Mouse (Mus musculus) ovary, postnatal 14 days (tissue): Measurements from ENCODE around the gene Usp7.

Experiments
- DNase-seq: peaks from one replicate; pipeline ENCODE4 v3.0.0; 2022; ENCODE audit warnings: low spot score

The Usp7 gene

DNA sequence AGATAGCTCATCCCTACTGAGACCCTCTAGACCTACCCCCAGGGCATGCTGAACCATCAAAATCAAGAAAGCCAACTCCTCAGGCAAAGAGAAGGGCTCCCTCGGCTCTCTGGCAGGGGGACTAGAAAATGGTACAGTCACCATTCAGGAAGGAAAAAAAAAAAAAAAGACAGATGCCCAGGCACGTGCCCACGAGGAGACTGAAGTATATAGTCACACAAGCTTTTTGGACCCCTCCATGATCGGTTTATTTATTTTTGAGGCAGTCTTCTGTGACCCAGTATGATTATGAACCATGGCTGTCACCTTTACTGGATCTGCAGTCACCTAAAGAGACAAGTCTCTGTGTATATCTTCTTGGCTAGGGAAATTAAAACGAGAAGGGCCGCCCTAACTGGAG is 118.8 kb downstream of the Usp7 start:
- no peak for DNase-seq

DNA sequence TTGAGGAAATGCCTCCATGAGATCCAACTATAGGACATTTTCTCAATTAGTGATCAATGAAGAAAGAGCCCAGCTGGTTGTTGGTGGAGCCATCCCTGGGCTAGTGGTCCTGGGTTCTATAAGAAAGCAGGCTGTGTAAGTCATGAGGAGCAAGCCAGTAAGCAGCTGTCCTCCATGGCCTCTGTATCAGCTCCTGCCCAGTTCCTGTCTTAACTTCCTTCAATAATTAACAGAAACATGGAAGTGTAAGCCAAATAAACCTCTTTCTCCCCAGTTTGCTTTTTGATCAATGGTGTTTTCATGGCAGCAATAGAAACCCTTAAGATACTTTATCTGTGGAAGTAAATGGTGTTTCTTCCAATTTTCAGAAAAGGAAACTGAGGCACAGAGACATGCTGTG is 119.3 kb downstream of the Usp7 start:
- DNase-seq, result no peak

DNA sequence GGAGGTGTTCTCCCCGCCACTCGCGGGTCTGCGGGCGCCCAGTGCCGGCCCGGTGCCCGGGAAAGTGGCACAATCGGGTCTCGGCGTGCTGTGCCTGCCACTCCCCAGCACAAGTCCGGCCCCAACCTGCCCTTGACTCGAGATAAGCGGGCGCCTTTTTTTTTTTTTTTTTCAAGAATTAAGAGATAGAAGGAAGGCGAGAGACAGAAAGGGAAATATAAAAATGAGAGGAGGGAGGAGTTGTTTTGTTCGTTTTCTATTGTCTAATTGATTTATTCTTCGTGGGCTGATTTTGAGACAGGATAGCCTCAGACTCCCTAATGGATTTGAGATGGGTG is 119.8 kb downstream of the Usp7 start:
- DNase-seq, result no peak

DNA sequence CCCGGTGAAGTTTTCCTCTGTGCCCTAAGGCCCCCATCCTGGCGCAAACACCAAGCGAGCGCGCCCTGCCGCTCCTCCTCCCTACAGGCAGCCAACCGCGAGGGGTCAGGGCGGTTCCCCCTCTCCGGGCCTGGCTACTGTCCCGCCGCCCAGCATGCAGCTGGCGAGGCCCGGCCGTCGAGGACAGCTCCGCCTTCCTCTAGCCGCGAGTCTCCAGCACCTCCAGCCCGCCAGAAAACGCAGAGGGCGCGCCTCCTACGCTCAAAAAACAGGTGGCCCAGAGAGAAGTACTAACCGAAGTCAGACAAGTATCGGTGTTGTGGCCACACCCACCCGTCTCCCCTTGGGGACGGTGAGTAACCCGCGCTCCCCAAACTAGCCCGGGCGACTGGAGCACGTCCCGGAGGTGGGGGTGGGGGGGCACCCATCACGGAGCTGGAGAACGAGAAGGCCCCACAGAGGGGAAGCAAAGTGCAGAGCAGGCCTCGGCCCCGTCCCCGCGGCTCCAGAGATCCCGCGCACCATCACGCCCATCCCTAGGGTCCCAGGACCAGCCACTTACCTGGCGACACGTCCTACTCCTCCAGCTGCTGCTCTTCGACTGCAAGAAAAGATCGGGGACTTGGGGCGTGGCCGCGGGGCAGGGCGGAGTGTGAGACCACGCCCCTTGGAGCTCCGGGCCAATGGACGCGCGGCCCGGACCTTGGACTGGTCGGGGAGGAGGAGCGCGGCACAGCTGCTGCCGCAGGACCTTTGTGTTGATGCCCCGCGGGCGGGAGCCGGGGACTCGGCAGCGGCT is 120.4 kb downstream of the Usp7 start, which contains the start of gene Carhsp1:
Gene Carhsp1, minus strand, starts transcription at position 605 of the 799 bp plus-strand sequence.
- DNase-seq, result peak; percentile 89

DNA sequence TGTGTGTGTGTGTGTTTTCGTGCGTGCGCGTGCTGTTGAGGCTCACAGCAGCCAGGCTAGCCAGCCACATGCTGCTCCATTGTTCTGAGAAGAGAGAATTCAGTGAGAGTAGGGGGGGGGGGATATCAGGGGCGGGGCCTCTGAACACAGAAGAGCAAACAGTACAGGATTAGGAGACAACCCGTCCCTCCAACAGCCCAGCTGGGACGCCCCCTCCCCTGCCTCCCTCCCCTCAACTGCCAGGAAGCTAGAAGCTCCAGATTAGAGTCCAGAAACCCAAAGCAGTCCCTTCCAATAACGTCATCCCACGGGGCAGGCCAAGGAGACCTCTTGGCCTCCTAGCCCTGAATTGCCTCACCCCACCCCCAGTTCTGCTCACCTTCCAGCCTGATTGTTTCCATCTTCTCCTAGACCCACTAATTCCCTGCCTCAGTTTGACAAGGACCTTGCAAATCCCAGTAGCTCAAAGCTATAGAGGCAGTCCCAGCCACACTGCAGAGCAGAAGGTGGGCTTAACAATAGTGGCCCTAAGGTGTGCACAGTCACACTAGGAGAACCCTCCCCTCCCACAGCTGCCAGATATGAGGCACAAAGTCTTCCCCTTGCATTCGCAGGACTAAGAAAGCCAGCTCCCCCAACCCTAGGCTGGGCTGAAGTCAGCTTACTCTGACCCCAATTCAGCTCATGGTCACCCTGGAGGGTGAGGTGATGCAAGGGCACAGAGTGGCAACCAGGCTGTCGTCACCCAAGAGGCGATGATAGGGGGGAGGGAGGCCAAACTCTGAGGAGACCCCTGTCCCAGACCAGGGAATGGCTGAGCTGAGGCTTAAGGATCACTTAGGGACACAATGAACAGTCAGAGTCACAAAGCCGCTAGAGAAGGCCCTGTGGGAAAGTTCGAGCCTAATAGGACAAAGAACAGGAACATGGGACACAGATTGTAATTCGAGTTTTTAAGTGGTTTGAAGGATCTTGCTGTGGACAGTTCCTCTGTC is 121.8 kb downstream of the Usp7 start:
- DNase-seq, result no peak

DNA sequence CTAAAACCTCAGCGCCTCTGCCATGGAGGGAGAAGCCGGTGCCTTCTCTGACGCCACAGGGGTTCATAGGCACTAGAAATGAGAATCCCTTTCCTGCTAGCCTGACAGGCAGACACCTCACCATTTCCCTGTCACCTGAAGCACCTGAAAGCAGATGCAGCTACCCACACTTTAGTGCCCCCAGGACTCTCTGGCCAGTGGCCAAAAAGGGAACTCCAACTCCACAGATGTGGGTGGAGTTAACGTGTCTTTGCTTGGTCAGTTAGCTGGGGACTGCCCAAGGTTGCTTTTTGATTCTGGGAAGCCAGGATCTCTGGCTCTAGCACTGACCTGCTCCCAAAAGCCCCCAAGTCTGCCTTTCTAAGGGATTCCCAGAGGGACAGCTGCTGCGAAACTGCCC is 122.7 kb downstream of the Usp7 start:
- DNase-seq, result no peak

DNA sequence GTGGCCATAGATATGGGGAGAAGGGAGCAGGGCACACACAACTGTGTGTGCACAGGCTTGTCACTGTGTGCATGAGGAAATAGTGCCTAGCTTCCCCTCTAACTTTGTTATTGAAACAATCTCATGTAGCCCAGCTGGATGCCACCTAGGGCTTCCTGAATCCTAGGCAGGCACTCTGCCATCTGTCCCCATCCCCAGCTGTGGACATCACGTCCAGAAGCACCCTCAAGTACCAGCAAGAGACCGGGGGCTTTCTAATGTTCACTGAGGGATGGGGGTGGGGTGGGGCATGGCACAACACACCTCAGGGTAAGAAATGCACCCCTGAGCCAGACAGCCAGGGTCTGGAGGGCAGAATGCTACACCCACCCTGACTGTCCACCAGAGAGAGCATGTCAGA is 123.7 kb downstream of the Usp7 start:
- DNase-seq, result no peak

DNA sequence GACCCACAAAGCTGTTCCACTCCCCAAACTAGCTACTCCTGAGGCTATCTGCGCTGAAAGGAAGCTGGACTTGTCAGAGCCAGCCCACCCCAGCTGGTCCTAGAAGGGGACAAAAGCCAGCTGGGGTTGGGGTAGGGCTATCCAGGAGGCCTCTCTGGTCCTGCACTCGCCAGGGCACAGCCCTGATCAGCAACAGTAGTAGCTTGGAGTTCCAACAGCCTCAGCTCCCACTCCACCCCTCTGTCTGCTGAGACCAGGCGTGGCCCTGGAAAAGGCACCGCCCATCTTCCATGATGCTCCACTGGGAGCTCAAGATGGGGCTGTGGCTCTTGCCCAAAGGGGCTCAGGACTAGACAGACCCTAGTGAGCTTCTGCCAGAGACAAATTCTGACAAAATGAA is 124.3 kb downstream of the Usp7 start:
- no peak for DNase-seq

DNA sequence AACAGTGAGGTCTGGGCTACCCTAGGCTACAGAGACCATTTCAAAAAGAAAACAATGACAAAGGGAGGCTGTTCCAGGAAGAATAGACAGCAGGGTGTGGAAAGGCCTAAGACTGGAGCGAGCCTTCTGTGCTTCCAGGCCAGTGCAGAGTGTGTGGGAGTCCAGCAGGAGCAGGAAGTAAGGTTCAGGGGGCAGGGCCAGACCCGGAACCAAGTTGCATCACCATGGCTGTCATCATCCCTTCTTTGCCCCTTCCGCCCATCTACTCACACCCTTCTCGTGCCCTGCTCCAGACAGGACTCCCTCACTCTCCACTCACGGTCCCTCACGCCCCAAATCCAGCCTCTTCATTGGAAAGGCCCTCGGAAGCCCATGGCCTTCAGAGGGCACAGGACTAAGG is 124.8 kb downstream of the Usp7 start:
- DNase-seq, result no peak

DNA sequence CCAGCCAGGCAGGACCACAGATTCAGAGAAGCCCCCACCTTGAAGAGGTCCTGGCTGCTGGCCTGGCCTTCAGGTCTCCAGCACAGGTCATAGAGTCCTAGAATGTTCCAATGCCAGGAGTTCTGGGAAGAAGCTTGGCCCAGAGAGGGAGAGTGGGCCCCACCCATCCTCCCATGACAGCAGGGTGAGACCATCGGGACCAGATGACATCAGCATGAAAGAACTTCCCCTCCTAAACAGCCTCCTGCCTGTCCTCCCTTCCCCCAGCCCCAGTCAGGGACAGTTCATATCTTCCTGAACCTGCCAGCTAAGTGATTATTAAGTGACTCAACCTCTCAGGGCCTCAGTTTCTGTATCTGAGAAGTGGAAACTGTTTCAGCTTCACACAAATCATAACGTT is 125.7 kb downstream of the Usp7 start:
- no peak for DNase-seq

DNA sequence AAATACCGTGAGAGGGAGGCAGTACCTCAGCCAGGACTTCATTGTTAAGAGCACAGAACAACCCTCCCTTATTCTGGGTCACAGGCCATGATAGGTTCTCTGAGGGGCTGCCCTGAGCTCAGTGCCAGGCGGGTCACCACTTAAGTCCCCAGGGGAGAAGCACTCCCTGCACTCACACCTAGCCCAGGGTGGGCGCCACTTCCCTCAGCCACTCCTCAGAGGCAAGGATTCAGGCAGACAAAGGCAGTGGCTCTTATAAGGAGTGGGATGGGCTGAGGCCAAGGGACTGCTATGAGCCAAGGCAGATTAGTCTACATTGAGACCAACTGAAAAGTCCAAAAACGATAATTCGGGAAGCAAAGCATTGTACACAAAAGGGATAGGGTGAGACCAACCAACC is 126.7 kb downstream of the Usp7 start:
- no peak for DNase-seq

DNA sequence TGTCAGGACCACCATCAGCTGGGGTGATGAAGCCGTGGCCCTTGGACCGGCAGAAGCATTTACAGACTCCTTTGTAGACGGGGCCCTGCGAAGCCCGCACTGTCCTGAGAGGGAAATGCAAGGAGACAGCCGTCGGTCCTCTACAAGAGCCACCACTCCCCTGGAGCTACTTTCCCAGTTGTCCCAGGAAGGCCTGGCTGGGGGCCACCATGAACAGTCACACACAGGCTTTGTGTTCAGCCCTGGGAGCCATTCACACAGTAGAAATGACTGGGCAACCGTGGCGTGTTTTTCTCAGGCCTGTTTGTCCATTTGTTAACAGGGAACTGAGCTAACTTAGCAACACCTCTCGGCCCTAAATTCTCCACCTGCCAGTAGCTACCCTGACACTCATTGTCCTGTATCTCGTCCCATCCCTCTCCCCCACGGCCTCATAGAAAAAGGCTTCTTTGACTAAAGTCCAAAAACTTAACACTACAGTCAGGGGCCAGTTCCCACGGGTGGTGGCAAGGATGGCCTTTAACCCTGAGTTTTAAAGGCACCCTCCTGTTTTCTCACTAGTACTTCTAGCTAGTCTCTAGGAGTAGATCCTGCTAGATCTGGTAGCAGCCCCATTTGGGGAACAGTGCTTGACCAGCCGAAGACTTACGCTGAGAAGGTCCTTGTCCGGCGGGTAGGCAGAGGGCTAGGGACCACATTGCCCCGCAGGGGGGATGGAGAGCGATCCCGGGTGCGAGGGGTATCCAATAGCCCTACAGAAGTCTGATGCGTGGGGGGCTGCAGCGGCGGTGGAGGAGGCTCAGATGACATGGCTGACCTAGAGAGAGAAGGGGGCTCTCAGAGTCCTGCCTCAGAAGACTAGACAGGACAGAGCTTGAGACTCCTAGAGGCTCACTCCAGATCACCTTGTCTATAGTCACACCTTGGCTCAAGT is 128.2 kb downstream of the Usp7 start:
- no peak for DNase-seq

DNA sequence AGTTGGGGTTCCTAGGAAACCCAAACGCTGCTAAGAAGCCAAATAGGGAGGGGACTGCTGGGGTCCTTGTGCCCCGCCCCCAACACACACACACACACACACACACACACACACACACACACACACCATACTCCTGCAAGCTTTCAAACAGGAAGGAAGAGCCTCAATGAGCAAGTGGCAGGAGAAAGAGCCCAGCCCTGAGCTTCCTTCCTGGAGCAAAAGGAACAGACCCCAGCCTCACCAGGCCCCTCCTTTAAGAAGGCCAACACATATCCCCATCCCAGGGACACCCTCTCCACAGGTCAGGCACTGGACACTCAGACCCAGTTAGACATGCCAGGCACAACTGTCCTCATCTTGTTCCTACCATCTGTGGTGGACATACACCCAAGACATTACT is 129.1 kb downstream of the Usp7 start:
- no peak for DNase-seq

DNA sequence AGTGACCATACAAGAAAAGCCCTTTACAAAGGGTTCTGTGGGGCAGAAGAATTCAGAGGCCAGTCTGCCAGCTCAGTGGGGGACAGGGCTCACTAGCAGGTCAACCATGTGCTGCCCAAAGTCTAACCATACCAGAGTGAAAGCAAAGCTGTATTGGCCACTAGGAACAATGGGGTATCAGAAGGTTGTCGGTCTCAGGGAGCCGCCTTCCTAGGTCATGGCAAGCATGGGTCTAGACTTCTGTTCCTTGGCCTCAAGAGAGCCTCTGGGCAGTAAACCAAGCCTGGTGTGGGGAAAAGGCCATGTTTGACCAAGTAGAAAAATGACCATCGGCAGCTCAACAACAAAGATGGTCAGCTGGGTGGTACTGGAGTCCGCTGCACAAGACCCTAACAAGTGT is 133.3 kb downstream of the Usp7 start:
- DNase-seq, result no peak

DNA sequence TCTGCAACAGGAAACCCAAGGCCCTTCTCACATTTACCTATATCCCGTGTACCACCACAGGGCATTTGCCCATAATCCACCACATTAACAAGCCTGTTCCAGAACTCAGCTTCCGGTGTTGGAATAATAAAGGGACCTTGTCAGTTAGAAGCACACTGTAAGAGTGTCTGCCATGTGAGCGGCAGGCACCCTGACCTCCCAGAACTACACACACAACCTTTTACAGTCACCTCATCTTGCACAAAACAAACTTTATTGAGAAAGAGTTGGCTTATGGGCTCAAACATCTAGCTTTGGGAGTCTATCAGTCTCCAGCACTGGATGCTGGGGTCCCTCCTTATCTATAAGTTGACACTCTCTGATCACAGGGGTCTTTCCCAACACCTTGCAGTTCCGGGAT is 133.8 kb downstream of the Usp7 start:
- DNase-seq, result no peak

DNA sequence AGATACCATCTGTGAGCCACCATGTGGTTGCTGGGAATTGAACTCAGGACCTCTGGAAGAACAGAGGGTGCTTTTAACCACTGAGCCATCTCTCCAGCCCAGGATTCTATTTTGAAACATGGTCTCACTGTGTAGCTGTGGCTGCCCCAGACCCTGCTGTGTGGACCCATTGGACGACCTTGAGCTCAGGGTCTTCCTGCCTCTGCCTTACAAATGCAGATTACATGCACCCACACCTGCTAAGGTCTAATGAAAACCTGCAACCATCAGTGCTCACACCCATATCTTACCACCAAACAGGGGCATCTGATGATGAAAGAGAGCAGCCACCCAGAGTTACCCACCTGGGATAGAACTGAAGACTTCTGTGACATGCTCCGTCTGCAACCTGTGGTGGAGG is 135.9 kb downstream of the Usp7 start:
- DNase-seq, result no peak

DNA sequence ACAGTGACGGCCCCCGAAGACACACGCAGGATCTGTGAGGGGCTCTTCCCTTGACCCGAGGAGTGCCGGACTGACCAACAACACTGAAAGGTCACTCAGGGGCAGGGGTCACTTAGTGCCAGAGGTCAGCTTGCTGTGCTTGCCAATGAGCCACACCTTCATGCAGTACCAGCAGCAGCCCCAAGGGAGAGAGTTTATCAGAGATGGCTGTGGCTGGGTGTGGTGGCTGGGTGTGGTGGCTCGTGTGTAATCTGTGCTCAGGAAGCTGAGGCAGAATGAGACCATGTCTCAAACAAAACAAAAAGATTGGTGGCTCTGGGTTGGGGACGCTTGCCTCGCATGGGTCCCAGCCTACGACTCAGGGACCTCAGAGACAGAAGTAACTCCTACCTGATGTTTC is 136.5 kb downstream of the Usp7 start:
- no peak for DNase-seq

DNA sequence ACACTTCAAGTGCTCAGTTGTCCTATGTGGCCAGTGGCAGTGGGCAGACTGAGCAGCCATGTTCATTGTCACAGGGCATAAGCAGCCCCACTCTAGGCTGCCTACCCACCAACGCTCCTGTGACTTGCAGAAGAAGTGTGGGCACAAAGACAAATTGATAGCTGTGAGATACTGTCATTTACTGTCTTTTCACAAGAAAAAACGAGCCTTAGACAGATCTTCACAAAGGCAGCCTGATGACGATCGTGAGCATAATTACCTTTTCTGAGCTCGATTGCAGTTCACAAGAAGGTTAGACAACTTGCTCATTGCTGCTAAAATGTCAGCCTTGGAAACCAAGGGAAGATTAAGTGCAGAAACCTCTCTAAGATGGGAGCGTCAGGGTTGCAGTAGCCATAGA is 137.0 kb downstream of the Usp7 start:
- no peak for DNase-seq

DNA sequence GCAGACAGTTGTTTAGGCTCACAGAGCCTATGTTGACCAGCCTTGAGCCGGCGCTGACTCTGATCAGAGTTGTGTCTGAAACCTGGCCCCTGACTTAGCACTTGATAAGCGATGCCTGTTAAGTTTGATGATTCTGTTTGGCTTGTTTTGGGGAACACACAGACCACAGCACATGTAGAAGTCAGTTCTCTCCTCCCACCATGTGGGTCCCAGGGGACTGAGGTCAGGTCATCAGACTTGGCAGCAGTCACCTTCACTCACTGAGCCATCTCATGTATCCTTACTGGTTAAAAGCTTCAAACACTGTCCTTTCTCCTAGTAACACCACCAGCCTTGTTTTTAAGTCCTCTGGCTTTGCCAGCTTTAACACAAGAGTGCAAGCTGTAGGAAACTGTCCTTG is 142.1 kb downstream of the Usp7 start:
- no peak for DNase-seq

DNA sequence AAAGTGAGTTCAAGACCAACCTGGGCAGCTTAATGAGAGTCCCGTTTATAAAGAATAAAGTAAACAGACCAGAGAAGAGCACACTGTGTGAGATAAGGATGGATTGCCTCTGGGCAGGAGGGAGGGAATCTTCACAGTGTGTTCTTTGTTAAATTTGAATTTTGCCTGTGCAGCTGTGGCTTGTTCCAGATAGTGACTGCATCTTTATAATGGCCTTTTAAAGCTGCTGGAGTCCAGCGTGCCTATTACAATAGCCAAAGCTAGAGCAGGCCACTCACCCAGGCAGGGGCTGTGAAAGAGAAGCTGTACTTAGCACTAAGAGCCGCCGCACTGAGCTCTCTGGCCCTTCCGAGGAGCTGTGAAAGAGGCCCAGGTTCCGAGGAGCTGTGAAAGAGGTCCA is 146.6 kb downstream of the Usp7 start:
- DNase-seq, result no peak

DNA sequence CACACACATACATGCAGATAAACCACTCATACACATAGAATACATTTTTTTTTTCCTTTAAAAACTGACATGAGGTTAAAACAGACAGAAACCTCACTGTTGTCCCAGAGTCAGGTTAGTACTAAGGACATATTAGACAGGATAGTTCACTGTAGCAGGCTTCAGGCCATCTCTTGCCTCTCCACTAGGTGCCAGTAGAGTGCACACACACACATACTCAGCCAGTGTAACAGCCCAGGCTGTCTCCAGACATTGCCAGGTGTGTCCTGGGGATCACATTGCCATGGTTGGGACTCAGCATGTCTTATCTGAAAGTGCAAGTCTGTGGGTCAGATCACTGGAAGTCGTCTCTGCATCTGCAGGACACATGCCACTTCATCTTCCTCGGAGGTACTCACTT is 148.3 kb downstream of the Usp7 start:
- no peak for DNase-seq
